Mouse (Mus musculus): ENCODE data around the gene Gm20388. TPM values are rescaled to one million over a fixed set of nuclear protein-coding genes. Genes with fewer than 3 reads are reported as not detected.
A peak's percentile ranks its signal among the peaks of the same experiment; 100 is the strongest.

The Gm20388 gene
- total and polyA plus RNA-seq, 3 experiments: 0.02 to 0.05 TPM; not detected in 1

DNA sequence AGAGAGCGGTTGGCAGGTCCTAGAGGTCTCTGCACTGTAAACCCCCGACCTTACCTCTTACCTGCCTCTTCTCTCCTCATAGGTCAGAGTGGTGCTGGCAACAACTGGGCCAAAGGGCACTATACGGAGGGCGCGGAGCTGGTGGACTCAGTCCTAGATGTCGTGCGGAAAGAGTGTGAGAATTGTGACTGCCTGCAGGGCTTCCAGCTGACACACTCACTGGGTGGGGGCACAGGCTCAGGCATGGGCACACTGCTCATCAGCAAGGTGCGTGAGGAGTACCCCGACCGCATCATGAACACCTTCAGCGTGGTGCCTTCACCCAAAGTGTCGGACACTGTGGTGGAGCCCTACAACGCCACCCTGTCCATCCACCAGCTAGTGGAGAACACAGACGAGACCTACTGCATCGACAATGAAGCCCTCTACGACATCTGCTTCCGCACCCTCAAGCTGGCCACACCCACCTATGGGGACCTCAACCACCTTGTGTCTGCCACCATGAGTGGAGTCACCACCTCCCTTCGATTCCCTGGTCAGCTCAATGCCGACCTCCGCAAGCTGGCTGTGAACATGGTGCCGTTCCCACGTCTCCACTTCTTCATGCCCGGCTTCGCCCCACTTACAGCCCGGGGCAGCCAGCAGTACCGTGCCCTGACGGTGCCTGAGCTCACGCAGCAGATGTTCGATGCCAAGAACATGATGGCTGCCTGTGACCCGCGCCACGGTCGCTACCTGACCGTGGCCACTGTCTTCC is 3510.1 kb downstream of the Gm20388 start:
- no peak overlapping the region for H3K4me3 ChIP-seq (ENCODE audit: low read depth, low read length)
- TF ChIP-seq CTCF (IDR thresholded peaks at IDR 0.05; ENCODE audit: low read depth, low read length) (no peak), GATA2 (IDR thresholded peaks at IDR 0.05; ENCODE audit: borderline replicate concordance, low read depth, low read length) (no peak), TAL1 (conservative IDR thresholded peaks at IDR 0.05; ENCODE audit: low read depth, low read length) (no peak), POLR2AphosphoS5 (IDR thresholded peaks at IDR 0.05; ENCODE audit: insufficient replicate concordance, low read depth, low read length) (no peak), GATA1 (IDR thresholded peaks at IDR 0.05; ENCODE audit: borderline replicate concordance, low read length) (no peak)

DNA sequence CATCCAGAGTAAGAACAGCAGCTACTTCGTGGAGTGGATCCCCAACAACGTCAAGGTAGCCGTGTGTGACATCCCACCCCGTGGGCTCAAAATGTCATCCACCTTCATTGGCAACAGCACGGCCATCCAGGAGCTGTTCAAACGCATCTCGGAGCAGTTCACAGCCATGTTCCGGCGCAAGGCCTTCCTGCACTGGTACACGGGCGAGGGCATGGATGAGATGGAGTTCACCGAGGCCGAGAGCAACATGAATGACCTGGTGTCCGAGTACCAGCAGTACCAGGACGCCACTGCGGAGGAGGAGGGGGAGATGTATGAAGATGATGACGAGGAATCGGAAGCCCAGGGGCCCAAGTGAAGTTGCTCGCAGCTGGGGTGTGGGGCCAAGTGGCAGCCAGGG is 3510.7 kb downstream of the Gm20388 start:
- H3K4me1 ChIP-seq (ENCODE audit: insufficient read depth, low read depth, low read length): peaks cover 33% of the 10 kb centered on the region
- DNase-seq (ENCODE audit: low spot score): peak; percentile 0
- TF ChIP-seq GATA2 (IDR thresholded peaks at IDR 0.05; ENCODE audit: borderline replicate concordance, low read depth, low read length) (no peak), GATA1 (IDR thresholded peaks at IDR 0.05; ENCODE audit: borderline replicate concordance, low read length) (no peak), TAL1 (conservative IDR thresholded peaks at IDR 0.05; ENCODE audit: low read depth, low read length) (no peak), CTCF (IDR thresholded peaks at IDR 0.05; ENCODE audit: low read depth, low read length) (no peak), POLR2AphosphoS5 (IDR thresholded peaks at IDR 0.05; ENCODE audit: insufficient replicate concordance, low read depth, low read length) (no peak)
- no peak overlapping the region for H3K4me3 ChIP-seq (ENCODE audit: low read depth, low read length)
- H3K36me3 ChIP-seq (replicated peaks): no peaks in the 10 kb centered on the region
- H3K9me3 ChIP-seq (replicated peaks): no peaks in the 10 kb centered on the region
- H3K27me3 ChIP-seq (ENCODE audit: insufficient read depth, low read length): peaks cover 20% of the 10 kb centered on the region
- ATAC-seq (ENCODE audit: extremely low read depth, insufficient number of reproducible peaks, low FRiP score, poor library complexity, severe bottlenecking): no peak

More for the DNA sequence above, 3510.1 kb downstream of the Gm20388 start:
- H3K27me3 ChIP-seq (ENCODE audit: insufficient read depth, low read length): peaks cover 20% of the 10 kb centered on the region
- ATAC-seq (ENCODE audit: extremely low read depth, insufficient number of reproducible peaks, low FRiP score, poor library complexity, severe bottlenecking) (no peak), DNase-seq (ENCODE audit: low spot score) (no peak)
- peaks cover 33% of the 10 kb centered on the region for H3K4me1 ChIP-seq (ENCODE audit: insufficient read depth, low read depth, low read length)
- H3K36me3 ChIP-seq (replicated peaks): no peaks in the 10 kb centered on the region
- no peaks in the 10 kb centered on the region for H3K9me3 ChIP-seq (replicated peaks)

DNA sequence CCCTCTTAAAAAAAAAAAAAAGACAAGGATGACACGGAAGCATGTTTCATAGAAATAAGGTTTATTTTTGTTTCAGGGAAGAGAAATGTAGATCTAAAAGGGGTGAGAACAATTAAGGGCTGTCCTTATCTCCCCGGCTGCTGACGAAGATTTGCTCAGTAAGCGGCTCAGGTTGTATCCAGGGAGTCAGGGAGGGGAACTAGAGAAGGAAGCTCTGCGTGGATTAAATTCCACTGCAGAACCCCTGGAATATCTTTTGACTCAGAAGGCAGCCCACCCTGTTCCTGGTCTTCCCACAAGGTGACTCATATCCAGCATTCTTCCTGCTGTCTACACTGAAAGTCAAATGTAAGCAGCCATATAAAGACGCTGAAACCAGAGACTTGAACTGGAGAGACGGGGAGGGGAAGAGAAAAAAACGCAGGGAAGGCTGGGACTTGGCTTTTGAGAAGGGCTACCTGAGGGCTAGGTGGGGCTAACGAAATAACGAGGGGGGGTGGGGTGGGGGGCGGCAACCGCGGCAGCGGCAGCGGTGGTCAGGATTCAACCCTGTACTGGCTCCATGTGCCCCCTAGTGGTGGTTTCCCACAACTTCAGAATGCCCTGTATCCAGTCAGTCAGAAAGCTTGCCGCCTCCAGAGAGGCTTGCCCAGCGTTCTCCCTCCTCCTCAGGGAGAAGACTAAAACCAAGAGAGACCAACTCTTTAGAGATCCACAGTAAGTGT is 3511.6 kb downstream of the Gm20388 start:
- Histone ChIP-seq H3K36me3 (replicated peaks) (no peaks in the 10 kb centered on the region), H3K4me3 (ENCODE audit: low read depth, low read length) (peak overlapping the region; percentile 52; the same call in 1 of the 2 replicates), H3K27me3 (ENCODE audit: insufficient read depth, low read length) (peaks cover 20% of the 10 kb centered on the region), H3K4me1 (ENCODE audit: insufficient read depth, low read depth, low read length) (peaks cover 24% of the 10 kb centered on the region), H3K9me3 (replicated peaks) (no peaks in the 10 kb centered on the region)
- no peak for TF ChIP-seq GATA2 (IDR thresholded peaks at IDR 0.05; ENCODE audit: borderline replicate concordance, low read depth, low read length)
- TF ChIP-seq CTCF (IDR thresholded peaks at IDR 0.05; ENCODE audit: low read depth, low read length): peak; percentile 51
- TF ChIP-seq GATA1 (IDR thresholded peaks at IDR 0.05; ENCODE audit: borderline replicate concordance, low read length): no peak
- TF ChIP-seq TAL1 (conservative IDR thresholded peaks at IDR 0.05; ENCODE audit: low read depth, low read length): no peak
- ATAC-seq (ENCODE audit: extremely low read depth, insufficient number of reproducible peaks, low FRiP score, poor library complexity, severe bottlenecking) (peak; percentile 57), DNase-seq (ENCODE audit: low spot score) (peak; percentile 67)

DNA sequence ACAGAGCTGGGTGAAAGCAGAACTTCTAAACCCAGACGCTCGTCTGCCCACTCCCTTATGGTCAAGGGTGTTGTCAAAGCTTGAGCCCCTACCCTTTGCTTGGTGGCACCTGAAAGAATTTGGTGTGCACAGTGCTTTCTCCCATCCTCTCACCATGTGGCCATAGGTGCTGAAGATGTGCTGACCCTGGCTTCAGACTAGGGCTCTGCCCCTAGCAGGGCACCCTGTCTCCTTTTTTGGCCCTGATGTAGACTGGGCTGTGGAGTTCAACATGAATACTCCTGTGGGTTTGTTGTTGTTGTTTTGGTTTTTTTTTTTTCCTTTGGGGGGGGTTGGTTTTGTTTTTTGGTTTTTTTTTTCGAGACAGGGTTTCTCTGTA is 3512.1 kb downstream of the Gm20388 start:
- no peaks in the 10 kb centered on the region for H3K9me3 ChIP-seq (replicated peaks)
- ATAC-seq (ENCODE audit: extremely low read depth, insufficient number of reproducible peaks, low FRiP score, poor library complexity, severe bottlenecking): no peak
- peak; percentile 0 for DNase-seq (ENCODE audit: low spot score)
- peaks cover 20% of the 10 kb centered on the region for H3K27me3 ChIP-seq (ENCODE audit: insufficient read depth, low read length)
- no peaks in the 10 kb centered on the region for H3K36me3 ChIP-seq (replicated peaks)
- H3K4me3 ChIP-seq (ENCODE audit: low read depth, low read length): no peak overlapping the region
- peaks cover 21% of the 10 kb centered on the region for H3K4me1 ChIP-seq (ENCODE audit: insufficient read depth, low read depth, low read length)
- TF ChIP-seq POLR2AphosphoS5 (IDR thresholded peaks at IDR 0.05; ENCODE audit: insufficient replicate concordance, low read depth, low read length): no peak
- TF ChIP-seq TAL1 (conservative IDR thresholded peaks at IDR 0.05; ENCODE audit: low read depth, low read length): no peak
- TF ChIP-seq GATA1 (IDR thresholded peaks at IDR 0.05; ENCODE audit: borderline replicate concordance, low read length): no peak
- no peak for TF ChIP-seq GATA2 (IDR thresholded peaks at IDR 0.05; ENCODE audit: borderline replicate concordance, low read depth, low read length)
- no peak for TF ChIP-seq CTCF (IDR thresholded peaks at IDR 0.05; ENCODE audit: low read depth, low read length)

DNA sequence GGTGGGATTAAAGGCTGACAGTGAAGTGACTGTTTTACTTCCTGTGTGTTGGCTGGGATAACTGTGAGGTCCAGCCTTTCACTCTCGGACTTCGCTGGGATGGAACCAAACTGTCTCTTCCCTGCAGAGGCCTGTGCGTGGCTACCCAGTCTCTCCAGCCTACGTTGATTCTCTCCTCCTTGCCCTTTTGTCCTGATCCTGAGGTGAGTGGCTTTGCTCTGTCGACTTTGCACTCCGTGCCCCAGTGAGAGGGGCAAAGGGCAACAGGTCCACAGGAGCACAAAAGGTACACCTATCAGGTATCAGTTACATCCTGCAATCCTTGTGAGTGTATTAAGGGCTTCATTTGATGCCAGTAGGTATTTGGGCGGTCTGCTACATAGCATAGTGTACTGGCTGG is 3512.8 kb downstream of the Gm20388 start, which contains the start of gene Def8:
TSS of gene Def8 (plus strand) at position 87 of the 400 bp plus-strand sequence.
- ATAC-seq (ENCODE audit: extremely low read depth, insufficient number of reproducible peaks, low FRiP score, poor library complexity, severe bottlenecking) (no peak), DNase-seq (ENCODE audit: low spot score) (no peak)
- Histone ChIP-seq H3K4me3 (ENCODE audit: low read depth, low read length) (peak within 1 kb of the TSS; percentile 52; the same call in 1 of the 2 replicates), H3K4me1 (ENCODE audit: insufficient read depth, low read depth, low read length) (peaks cover 21% of the 10 kb centered on the region), H3K9me3 (replicated peaks) (no peaks in the 10 kb centered on the region), H3K27me3 (ENCODE audit: insufficient read depth, low read length) (peaks cover 20% of the 10 kb centered on the region), H3K36me3 (replicated peaks) (no peaks in the 10 kb centered on the region)
- TF ChIP-seq POLR2AphosphoS5 (IDR thresholded peaks at IDR 0.05; ENCODE audit: insufficient replicate concordance, low read depth, low read length) (no peak), GATA1 (IDR thresholded peaks at IDR 0.05; ENCODE audit: borderline replicate concordance, low read length) (no peak), CTCF (IDR thresholded peaks at IDR 0.05; ENCODE audit: low read depth, low read length) (no peak), GATA2 (IDR thresholded peaks at IDR 0.05; ENCODE audit: borderline replicate concordance, low read depth, low read length) (no peak), TAL1 (conservative IDR thresholded peaks at IDR 0.05; ENCODE audit: low read depth, low read length) (no peak)

All from G1E (cell line).